Mouse (Mus musculus) C2C12 (cell line): ENCODE results near the gene Trpv2.

Experiments
- CTCF ChIP-seq: IDR thresholded peaks from one replicate; pipeline ENCODE4 v1.5.1; 2011; ENCODE audit not compliant: control insufficient read depth, insufficient read depth, insufficient read length
- MAX ChIP-seq: IDR thresholded peaks from one replicate; pipeline ENCODE4 v1.6.1; 2011; ENCODE audit warnings: mild to moderate bottlenecking, control low read depth
- MYOD1 ChIP-seq: IDR thresholded peaks from one replicate; pipeline ENCODE4 v1.6.1; 2011; ENCODE audit warnings: low read depth; ENCODE audit not compliant: control insufficient read depth, insufficient read length
- MYOG ChIP-seq: IDR thresholded peaks from one replicate; pipeline ENCODE4 v1.6.1; 2011; ENCODE audit not compliant: control insufficient read depth, insufficient read length; ENCODE audit errors: extremely low read depth
- USF1 ChIP-seq: IDR thresholded peaks from one replicate; pipeline ENCODE4 v1.6.1; 2011; ENCODE audit warnings: low read depth, mild to moderate bottlenecking, control low read depth, moderate library complexity

DNA sequence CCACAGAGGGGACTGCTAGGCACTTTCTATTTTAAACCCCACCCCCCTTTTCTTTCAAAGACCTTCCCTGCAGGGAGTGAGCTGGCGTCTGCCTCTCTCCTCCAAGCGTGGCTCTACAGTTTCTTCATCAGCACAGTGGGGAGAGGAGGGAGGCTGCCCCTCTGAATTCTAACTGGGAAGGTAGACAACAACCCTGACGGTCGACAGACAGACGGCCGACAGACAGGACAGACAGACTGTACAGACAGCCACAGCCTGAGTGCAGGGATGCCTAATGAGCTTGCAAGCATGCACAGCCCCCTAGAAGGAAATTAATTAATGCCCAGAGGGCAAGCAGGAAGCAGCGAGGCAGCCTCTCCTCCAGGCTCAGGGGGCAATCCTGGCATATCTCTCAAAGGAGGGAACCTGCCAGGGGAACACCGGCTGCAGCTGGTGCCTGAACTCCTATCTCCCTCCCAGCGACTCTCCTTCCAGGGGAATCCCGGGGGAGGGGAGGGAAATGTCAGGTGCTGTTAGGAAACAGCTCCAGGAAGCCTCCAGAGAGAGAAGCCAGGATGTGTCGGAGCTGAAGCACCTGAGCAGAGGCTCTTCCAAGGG is 56.0 kb downstream of the Trpv2 start:
- TF ChIP-seq CTCF = no peak
- no peak for TF ChIP-seq USF1
- no peak for TF ChIP-seq MAX
- no peak for TF ChIP-seq MYOG
- TF ChIP-seq MYOD1 = no peak
